Comparison of ENCODE assay signal across 19 mouse cellular contexts in the genomic region with DNA sequence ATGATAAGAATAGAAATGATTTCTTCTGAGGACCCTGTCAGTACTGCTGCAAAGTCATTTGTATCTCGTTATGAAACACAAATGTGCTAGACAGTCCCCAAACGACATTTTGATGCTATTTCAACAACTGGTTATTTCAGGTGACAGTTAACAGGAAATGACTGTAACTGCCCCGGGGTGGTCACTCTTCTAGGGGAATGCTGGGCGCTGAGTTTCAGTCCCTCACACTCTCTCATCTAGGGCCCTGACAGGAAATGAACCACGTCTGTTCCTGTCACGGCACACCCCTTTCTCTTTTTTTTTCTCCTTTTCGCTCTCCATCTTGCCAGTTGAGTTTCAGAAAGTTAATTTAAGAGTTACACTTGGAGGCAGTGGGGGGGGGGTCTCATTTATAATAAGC.
DNase-seq lines count a peak whose midpoint lies in the region; ATAC-seq lines count a peak whose summit lies in the region.
"Had no signal": no experiment of that assay in that cellular context is flagged by ENCODE, and none has a peak within 500 bp of the region (broad histone marks: within the 10 kb centered on the region; RNA-seq: fewer than 3 reads in every experiment).

No protein-coding gene starts in this region.

- peak; percentile 57 for ATAC-seq in megakaryocyte progenitor cell, adult 5-6 weeks (replicated peaks; ENCODE audit: poor library complexity)
- ATAC-seq: activated CD4-positive, CD25-positive, alpha-beta regulatory T cell, adult 4 months; CD4-positive, CD25-positive, alpha-beta regulatory T cell, adult 4 months; forebrain, embryonic 14.5 days; forebrain, embryonic 16.5 days; Patski had no signal

- DNase-seq in heart, adult 11 months: peak; percentile 22
- no peak for DNase-seq in heart, adult 8-10 months (ENCODE audit: low spot score)
- DNase-seq in layer of hippocampus, adult 9-11 months: no peak
- DNase-seq in left cerebral cortex, adult 8-10 months (ENCODE audit: low spot score in 2 of 2): no peak
- DNase-seq: adrenal gland, adult 8-10 months; adrenal gland, postnatal 14 days; adrenal gland, postnatal 36 days; B cell, adult 2 months; cerebellum, adult 11-12 months; cerebellum, adult 2 months; cerebellum, adult 9-10 months; cerebellum, postnatal 10 days; cerebellum, postnatal 25 days had no signal
